ENCODE assay signal across 16 mouse cellular contexts in genomic region chr1:121260171-121260741, GRCm38 (mm10).
A peak's percentile ranks its signal among the peaks of the same experiment; 100 is the strongest.
DNase-seq lines count a peak whose midpoint lies in the region; ATAC-seq and TF ChIP-seq lines count a peak whose summit lies in the region.
"Had no signal": no experiment of that assay in that cellular context is flagged by ENCODE, and none has a peak within 500 bp of the region (broad histone marks: within the 10 kb centered on the region; RNA-seq: fewer than 3 reads in every experiment).

No protein-coding gene starts in this region.

- no peaks in the 10 kb centered on the region for H3K4me1 ChIP-seq in forebrain, embryonic 14.5 days (ENCODE audit: control insufficient read depth, insufficient read depth, low read length)
- H3K4me1 ChIP-seq in forebrain, embryonic 16.5 days (replicated peaks; ENCODE audit: control insufficient read depth, insufficient read depth, low read length): no peaks in the 10 kb centered on the region
- H3K4me1 ChIP-seq in midbrain, embryonic 12.5 days: no peaks in the 10 kb centered on the region
- no peaks in the 10 kb centered on the region for H3K4me1 ChIP-seq in midbrain, embryonic 10.5 days
- H3K4me1 ChIP-seq: embryonic facial prominence, embryonic 12.5 days; forebrain, embryonic 13.5 days; heart, embryonic 12.5 days; liver, embryonic 13.5 days had no signal

- no peaks in the 10 kb centered on the region for H3K9me3 ChIP-seq in forebrain, embryonic 14.5 days (replicated peaks; ENCODE audit: control insufficient read depth, low read length)
- no peaks in the 10 kb centered on the region for H3K9me3 ChIP-seq in forebrain, embryonic 16.5 days (ENCODE audit: control insufficient read depth, low read length)
- no peaks in the 10 kb centered on the region for H3K9me3 ChIP-seq in midbrain, embryonic 12.5 days
- H3K9me3 ChIP-seq in midbrain, embryonic 10.5 days (replicated peaks): no peaks in the 10 kb centered on the region
- H3K9me3 ChIP-seq: embryonic facial prominence, embryonic 12.5 days; forebrain, embryonic 13.5 days; heart, embryonic 12.5 days; liver, embryonic 13.5 days had no signal

- 56% methylated on average over 9 of the region's 9 CpGs for WGBS in forebrain, embryonic 14.5 days
- WGBS in forebrain, embryonic 16.5 days: 52% methylated on average over 9 of the region's 9 CpGs
- 64% methylated on average over 9 of the region's 9 CpGs for WGBS in midbrain, embryonic 12.5 days
- WGBS in midbrain, embryonic 10.5 days: 67% methylated on average over 9 of the region's 9 CpGs

- H3K27me3 ChIP-seq in forebrain, embryonic 14.5 days (replicated peaks; ENCODE audit: control insufficient read depth, insufficient read depth, low read length): no peaks in the 10 kb centered on the region
- H3K27me3 ChIP-seq in forebrain, embryonic 16.5 days (replicated peaks; ENCODE audit: control insufficient read depth, insufficient read depth, low read length): no peaks in the 10 kb centered on the region
- H3K27me3 ChIP-seq in midbrain, embryonic 12.5 days: no peaks in the 10 kb centered on the region
- no peaks in the 10 kb centered on the region for H3K27me3 ChIP-seq in midbrain, embryonic 10.5 days (ENCODE audit: low read depth, poor library complexity, severe bottlenecking)
- no peaks in the 10 kb centered on the region for H3K27me3 ChIP-seq in myocyte (ENCODE audit: control insufficient read depth, insufficient read depth, insufficient read length)
- H3K27me3 ChIP-seq: embryonic facial prominence, embryonic 12.5 days; forebrain, embryonic 13.5 days; heart, embryonic 12.5 days; liver, embryonic 13.5 days had no signal

- peak; percentile 32; the same call in 1 of the 2 replicates for ATAC-seq in forebrain, embryonic 14.5 days
- ATAC-seq in forebrain, embryonic 16.5 days: no peak
- ATAC-seq in midbrain, embryonic 12.5 days (ENCODE audit: low FRiP score, low read depth): peak; percentile 72
- ATAC-seq: forebrain, embryonic 13.5 days had no signal

- H3K4me2 ChIP-seq in forebrain, embryonic 14.5 days (ENCODE audit: low read length): no peak overlapping the region
- no peak overlapping the region for H3K4me2 ChIP-seq in forebrain, embryonic 16.5 days (ENCODE audit: low read length)
- no peak overlapping the region for H3K4me2 ChIP-seq in midbrain, embryonic 12.5 days (replicated peaks)
- no peak overlapping the region for H3K4me2 ChIP-seq in myocyte (ENCODE audit: low read depth)
- H3K4me2 ChIP-seq: embryonic facial prominence, embryonic 12.5 days; forebrain, embryonic 13.5 days; heart, embryonic 12.5 days; liver, embryonic 13.5 days had no signal

- H3K36me3 ChIP-seq in forebrain, embryonic 14.5 days (ENCODE audit: control insufficient read depth, insufficient read depth, low read length): no peaks in the 10 kb centered on the region
- H3K36me3 ChIP-seq in forebrain, embryonic 16.5 days (ENCODE audit: control insufficient read depth, insufficient read depth): no peaks in the 10 kb centered on the region
- no peaks in the 10 kb centered on the region for H3K36me3 ChIP-seq in midbrain, embryonic 12.5 days
- no peaks in the 10 kb centered on the region for H3K36me3 ChIP-seq in midbrain, embryonic 10.5 days
- no peaks in the 10 kb centered on the region for H3K36me3 ChIP-seq in myocyte (ENCODE audit: control insufficient read depth, insufficient read depth)
- H3K36me3 ChIP-seq: embryonic facial prominence, embryonic 12.5 days; heart, embryonic 12.5 days; liver, embryonic 13.5 days had no signal

- no peaks in the 10 kb centered on the region for H3K79me2 ChIP-seq in myocyte (ENCODE audit: control insufficient read depth, insufficient read depth)

- no peak overlapping the region for H3ac ChIP-seq in myocyte (ENCODE audit: control insufficient read depth, insufficient read length)

- H3K9ac ChIP-seq in forebrain, embryonic 14.5 days (ENCODE audit: low read length): no peak overlapping the region
- H3K9ac ChIP-seq in forebrain, embryonic 16.5 days (replicated peaks; ENCODE audit: low read depth, low read length): no peak overlapping the region
- H3K9ac ChIP-seq in midbrain, embryonic 12.5 days (replicated peaks): no peak overlapping the region
- H3K9ac ChIP-seq: embryonic facial prominence, embryonic 12.5 days; forebrain, embryonic 13.5 days; heart, embryonic 12.5 days; liver, embryonic 13.5 days had no signal

- peak; percentile 1 for DNase-seq in forebrain, embryonic 14.5 days (ENCODE audit: low spot score)
- DNase-seq in midbrain, embryonic 10.5 days (ENCODE audit: low spot score): no peak
- DNase-seq in ZHBTc4 (ENCODE audit: low read depth, low spot score): peak; percentile 44
- no peak for DNase-seq in layer of hippocampus, adult 8-10 months (ENCODE audit: low spot score in 2 of 2)
- no peak for DNase-seq in kidney, postnatal 25 days
- DNase-seq: cerebellum, adult 2 months; gastrocnemius, postnatal 25 days; kidney, adult 8-10 months; liver, embryonic 13.5 days; lung, postnatal 14 days had no signal

- no peak overlapping the region for H3K27ac ChIP-seq in forebrain, embryonic 14.5 days (ENCODE audit: low read depth, low read length)
- H3K27ac ChIP-seq in forebrain, embryonic 16.5 days (ENCODE audit: low read length): no peak overlapping the region
- H3K27ac ChIP-seq in midbrain, embryonic 12.5 days (replicated peaks): no peak overlapping the region
- H3K27ac ChIP-seq in midbrain, embryonic 10.5 days (replicated peaks): no peak overlapping the region
- H3K27ac ChIP-seq: embryonic facial prominence, embryonic 12.5 days; forebrain, embryonic 13.5 days; liver, embryonic 13.5 days had no signal

- no peak for TF ChIP-seq POLR2A in myocyte (IDR thresholded peaks at IDR 0.05; ENCODE audit: insufficient read length, low read depth)

- no peak overlapping the region for H3K4me3 ChIP-seq in forebrain, embryonic 14.5 days (ENCODE audit: low read depth, low read length)
- no peak overlapping the region for H3K4me3 ChIP-seq in forebrain, embryonic 16.5 days (replicated peaks; ENCODE audit: low read length)
- H3K4me3 ChIP-seq in midbrain, embryonic 12.5 days: no peak overlapping the region
- no peak overlapping the region for H3K4me3 ChIP-seq in midbrain, embryonic 10.5 days
- no peak overlapping the region for H3K4me3 ChIP-seq in myocyte
- H3K4me3 ChIP-seq: embryonic facial prominence, embryonic 12.5 days; forebrain, embryonic 13.5 days; heart, embryonic 12.5 days; liver, embryonic 13.5 days had no signal

TF ChIP-seq in myocyte, 11 proteins besides CTCF, POLR2A, EP300 and RAD21:
- TF ChIP-seq CEBPB (IDR thresholded peaks at IDR 0.05; ENCODE audit: insufficient read depth, poor library complexity, severe bottlenecking) (peak; percentile 86), TCF3 (IDR thresholded peaks at IDR 0.05; ENCODE audit: insufficient read length, low read depth) (no peak)

Comparison
In these comparisons a context has a peak if more than half of its experiments do, and no peak if none do; other contexts are left out.
1. DNase-seq: peak in forebrain, embryonic 14.5 days (single experiment) and ZHBTc4 (single experiment); none in midbrain, embryonic 10.5 days (single experiment), layer of hippocampus, adult 8-10 months (0 of 2) and kidney, postnatal 25 days (0 of 2).